Mouse (Mus musculus) liver, embryonic 14.5 days (tissue): ENCODE measurements around the gene Zfp30.

Experiments
- CTCF ChIP-seq: IDR thresholded peaks from 2 replicates; pipeline ENCODE4 v1.5.1; 2016; ENCODE audit warnings: antibody characterized with exemption, low read depth, control low read depth
- EP300 ChIP-seq: IDR thresholded peaks from 2 replicates; pipeline ENCODE4 v1.6.1; 2016; ENCODE audit warnings: antibody characterized with exemption, low read depth

DNA sequence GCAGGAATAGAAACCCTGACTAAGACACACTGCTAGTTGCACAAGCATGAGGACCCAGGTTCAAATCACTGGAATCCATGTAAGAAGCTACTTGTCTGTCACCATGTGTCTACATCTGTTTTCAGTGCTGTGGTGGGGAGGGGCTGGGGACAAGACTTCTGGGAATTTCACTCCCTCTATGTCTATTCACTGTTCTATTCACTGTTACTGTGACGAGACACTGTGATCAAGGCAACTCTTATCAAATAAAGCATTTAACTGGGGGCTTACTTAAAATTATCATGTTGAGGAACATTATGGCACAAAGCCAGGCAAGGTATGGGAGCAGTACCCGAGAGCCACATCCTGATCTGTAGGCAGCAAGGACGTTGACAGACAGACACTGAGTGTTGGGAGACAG lies 55.5 kb downstream of the Zfp30 start:
- TF ChIP-seq CTCF (no peak), EP300 (no peak)
